Mouse (Mus musculus): ENCODE results near the gene Snn.

DNA sequence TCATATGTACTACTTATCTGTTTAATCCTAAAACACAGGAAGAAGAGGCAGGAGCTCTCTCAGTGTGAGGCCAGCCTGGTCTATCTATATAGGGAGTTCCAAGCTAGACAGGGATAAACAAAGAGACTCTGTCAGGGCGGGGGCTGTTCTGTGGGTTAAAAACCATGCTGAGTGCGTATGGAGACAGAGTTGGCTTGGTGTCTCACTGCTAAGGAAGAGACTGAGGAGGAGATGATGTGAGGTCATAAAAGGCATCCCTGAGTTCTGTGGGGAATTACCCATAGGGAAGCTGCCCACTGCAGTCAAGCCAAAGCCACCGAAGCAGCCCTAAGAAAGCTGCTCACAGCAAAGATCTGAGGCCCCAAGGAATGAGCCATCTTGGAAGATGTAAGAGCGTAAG is at the start of gene Snn:
- TF ChIP-seq POLR2A (IDR thresholded peaks at IDR 0.05; ENCODE audit: insufficient read length, low read depth) = no peak
- TF ChIP-seq MYOG (IDR thresholded peaks at IDR 0.05; ENCODE audit: control insufficient read depth in 1 of 3, insufficient read depth in 1 of 3, insufficient read length in 2 of 3, low read depth in 2 of 3) = no peak
- no peak for TF ChIP-seq MAX (IDR thresholded peaks at IDR 0.05; ENCODE audit: low read depth)
- no peak for TF ChIP-seq MYOD1 (IDR thresholded peaks at IDR 0.05; ENCODE audit: control insufficient read depth in 1 of 3, insufficient read length in 2 of 3, low read depth in 2 of 3)
- TF ChIP-seq SRF (IDR thresholded peaks at IDR 0.05; ENCODE audit: control insufficient read depth, insufficient read length, low read depth) = no peak
- TF ChIP-seq TCF12 (IDR thresholded peaks at IDR 0.05; ENCODE audit: insufficient read depth, poor library complexity, severe bottlenecking) = no peak
- TF ChIP-seq USF1 (IDR thresholded peaks at IDR 0.05; ENCODE audit: low read depth) = no peak
- no peak for TF ChIP-seq TCF3 (IDR thresholded peaks at IDR 0.05; ENCODE audit: insufficient read length, low read depth)
- no peak for TF ChIP-seq E2F4 (IDR thresholded peaks at IDR 0.05; ENCODE audit: insufficient read depth)
- TF ChIP-seq POLR2AphosphoS2 (IDR thresholded peaks at IDR 0.05; ENCODE audit: insufficient read length, low read depth) = no peak
- no peak for TF ChIP-seq CEBPB (IDR thresholded peaks at IDR 0.05; ENCODE audit: insufficient read depth, poor library complexity, severe bottlenecking)
